Mouse (Mus musculus) stomach, embryonic 15.5 days (tissue): ENCODE data around the gene Napsa. TPM values are rescaled to one million over a fixed set of nuclear protein-coding genes. Genes with fewer than 3 reads are reported as not detected.

ENCODE experiments used
- ATAC-seq: fragments of 200-750 bp; cut with Nextera tagmentation; 2 replicates; pipeline ENCODE4 v1.8.0; 2017; ENCODE audit warnings: low read depth, moderate number of reproducible peaks, moderate TSS enrichment; ENCODE audit not compliant: insufficient read depth, low FRiP score
- H3K27ac ChIP-seq: fragments of 300-500 bp; sonication (generic); 2 replicates; pipeline ENCODE4 v1.5.1; 2015; ENCODE audit warnings: mild to moderate bottlenecking, inconsistent platforms
- H3K27me3 ChIP-seq: fragments of 300-500 bp; sonication (generic); replicated peaks from 2 replicates; pipeline ENCODE4 v1.6.1; 2015; ENCODE audit warnings: inconsistent platforms
- H3K36me3 ChIP-seq: fragments of 300-500 bp; sonication (generic); 2 replicates; pipeline ENCODE4 v1.6.1; 2015; ENCODE audit warnings: inconsistent platforms
- H3K4me1 ChIP-seq: fragments of 300-500 bp; sonication (generic); 2 replicates; pipeline ENCODE4 v1.6.1; 2015; ENCODE audit warnings: inconsistent platforms
- H3K4me2 ChIP-seq: fragments of 300-500 bp; sonication (generic); 2 replicates; pipeline ENCODE4 v1.6.1; 2015; ENCODE audit warnings: mild to moderate bottlenecking, inconsistent platforms
- H3K4me3 ChIP-seq: fragments of 300-500 bp; sonication (generic); replicated peaks from 2 replicates; pipeline ENCODE4 v1.5.1; 2015; ENCODE audit warnings: inconsistent platforms
- H3K9ac ChIP-seq: fragments of 300-500 bp; sonication (generic); 2 replicates; pipeline ENCODE4 v1.6.1; 2015; ENCODE audit warnings: inconsistent platforms
- H3K9me3 ChIP-seq: fragments of 300-500 bp; sonication (generic); 2 replicates; pipeline ENCODE4 v1.6.1; 2016; ENCODE audit warnings: inconsistent platforms
- WGBS: fragments of 180-500 bp; shearing (Covaris S2); methylation state at CpG from one replicate; pipeline ENCODE4 v1.1.7; 2015; 5-methylcytosine and 5-hydroxymethylcytosine counted together
- polyA plus RNA-seq: library from polyadenylated mRNA; unstranded; fragments of >200 nt; fragmentation: Nextera tagmentation; extraction: Ambion mirVana; gene quantifications from 2 replicates; pipeline ENCODE4 v1.2.1, GENCODE M21; 2015

The Napsa gene
- polyA plus RNA-seq = 4.9 and 5.0 TPM in 2 replicates

- Histone ChIP-seq H3K4me1 (no peaks in the 10 kb centered on the region), H3K27ac (no peak within 1 kb of the TSS), H3K9ac (no peak within 1 kb of the TSS), H3K4me2 (no peak within 1 kb of the TSS), H3K9me3 (no peaks in the 10 kb centered on the region), H3K27me3 (no peaks in the 10 kb centered on the region), H3K36me3 (no peaks in the 10 kb centered on the region), H3K4me3 (no peak within 1 kb of the TSS)
- ATAC-seq = no peak
- 40% methylated on average over 7 of the region's 7 CpGs for WGBS
These were observed at the start of gene Napsa for GRCm38 (mm10) chr7:44572213-44572701. TSS of gene Napsa (plus strand) at chr7:44572380.

GRCm38 (mm10) chr7:44523056-44523455 lies 49.1 kb upstream of the Napsa start:
- no peak overlapping the region for H3K9ac ChIP-seq
- no peak for ATAC-seq
- H3K4me1 ChIP-seq = peaks cover 11% of the 10 kb centered on the region
- no peaks in the 10 kb centered on the region for H3K36me3 ChIP-seq
- H3K4me2 ChIP-seq = no peak overlapping the region
- no peak overlapping the region for H3K27ac ChIP-seq
- H3K4me3 ChIP-seq = no peak overlapping the region
- H3K9me3 ChIP-seq = no peaks in the 10 kb centered on the region
- peaks cover 23% of the 10 kb centered on the region; the same call in 1 of the 2 replicates for H3K27me3 ChIP-seq
- 71% methylated on average over 2 of the region's 2 CpGs for whole genome bisulfite sequencing

- 0 out of 2 replicates have a peak within 1 kb of the TSS, but pooled peaks have one; percentile 5 for H3K4me3 ChIP-seq
- peak within 1 kb of the TSS; percentile 48 for H3K4me2 ChIP-seq
- no peak for ATAC-seq
- WGBS = 31% methylated on average over 12 of the region's 12 CpGs
- H3K27me3 ChIP-seq = peaks cover 23% of the 10 kb centered on the region; the same call in 1 of the 2 replicates
- no peak within 1 kb of the TSS for H3K9ac ChIP-seq
- no peaks in the 10 kb centered on the region for H3K9me3 ChIP-seq
- no peaks in the 10 kb centered on the region for H3K36me3 ChIP-seq
- H3K4me1 ChIP-seq = peaks cover 11% of the 10 kb centered on the region
- no peak within 1 kb of the TSS for H3K27ac ChIP-seq
These were observed 47.7 kb upstream of the Napsa start, which contains the start of gene Mybpc2 for GRCm38 (mm10) chr7:44524502-44524901. TSS of gene Mybpc2 (minus strand) at chr7:44524656.

- Histone ChIP-seq H3K36me3 (no peaks in the 10 kb centered on the region), H3K9me3 (no peaks in the 10 kb centered on the region), H3K4me3 (0 out of 2 replicates have a peak overlapping the region, but pooled peaks have one; percentile 5), H3K27me3 (peaks cover 23% of the 10 kb centered on the region; the same call in 1 of the 2 replicates), H3K4me2 (peak overlapping the region; percentile 48), H3K27ac (no peak overlapping the region), H3K4me1 (peaks cover 11% of the 10 kb centered on the region), H3K9ac (no peak overlapping the region)
- ATAC-seq = no peak
- WGBS = 17% methylated on average over 21 of the region's 22 CpGs
These were observed 46.9 kb upstream of the Napsa start for GRCm38 (mm10) chr7:44525126-44525832.

GRCm38 (mm10) chr7:44526414-44527154 lies 45.6 kb upstream of the Napsa start:
- Histone ChIP-seq H3K4me3 (no peak overlapping the region), H3K9ac (no peak overlapping the region), H3K36me3 (no peaks in the 10 kb centered on the region), H3K27me3 (peaks cover 20% of the 10 kb centered on the region; the same call in 1 of the 2 replicates), H3K4me2 (no peak overlapping the region), H3K27ac (no peak overlapping the region), H3K4me1 (peaks cover 11% of the 10 kb centered on the region), H3K9me3 (no peaks in the 10 kb centered on the region)
- no peak for ATAC-seq
- 87% methylated on average over 14 of the region's 14 CpGs for WGBS

GRCm38 (mm10) chr7:44527483-44528398 lies 44.4 kb upstream of the Napsa start:
- WGBS = 6% methylated on average over 40 of the region's 40 CpGs
- peak overlapping the region; percentile 38; the same call in 1 of the 2 replicates for H3K9ac ChIP-seq
- no peak overlapping the region for H3K27ac ChIP-seq
- H3K4me1 ChIP-seq = peaks cover 11% of the 10 kb centered on the region
- H3K27me3 ChIP-seq = peaks cover 20% of the 10 kb centered on the region; the same call in 1 of the 2 replicates
- H3K9me3 ChIP-seq = no peaks in the 10 kb centered on the region
- peak overlapping the region; percentile 36 for H3K4me3 ChIP-seq
- 0 out of 2 replicates have a peak, but pooled peaks cover 1% of the 10 kb centered on the region for H3K36me3 ChIP-seq
- ATAC-seq = peak; percentile 38; the same call in 1 of the 2 replicates
- peak overlapping the region; percentile 69 for H3K4me2 ChIP-seq

- H3K27ac ChIP-seq = no peak overlapping the region
- no peak overlapping the region for H3K9ac ChIP-seq
- no peaks in the 10 kb centered on the region for H3K9me3 ChIP-seq
- H3K36me3 ChIP-seq = peaks cover 10% of the 10 kb centered on the region
- H3K4me1 ChIP-seq = peaks cover 10% of the 10 kb centered on the region
- H3K27me3 ChIP-seq = peaks cover 8% of the 10 kb centered on the region; the same call in 1 of the 2 replicates
- no peak overlapping the region for H3K4me2 ChIP-seq
- H3K4me3 ChIP-seq = no peak overlapping the region
- 64% methylated on average over 5 of the region's 5 CpGs for WGBS
- ATAC-seq = no peak
These were observed 42.7 kb upstream of the Napsa start for GRCm38 (mm10) chr7:44529518-44529917.

GRCm38 (mm10) chr7:44530507-44530906 lies 41.7 kb upstream of the Napsa start:
- no peaks in the 10 kb centered on the region for H3K9me3 ChIP-seq
- WGBS = 80% methylated on average over 3 of the region's 3 CpGs

GRCm38 (mm10) chr7:44531207-44531606 lies 41.0 kb upstream of the Napsa start:
- no peak for ATAC-seq
- Histone ChIP-seq H3K4me1 (no peaks in the 10 kb centered on the region; the same call in 1 of the 2 replicates), H3K36me3 (peaks cover 10% of the 10 kb centered on the region), H3K9me3 (no peaks in the 10 kb centered on the region), H3K4me3 (no peak overlapping the region), H3K27ac (no peak overlapping the region), H3K4me2 (no peak overlapping the region), H3K27me3 (no peaks in the 10 kb centered on the region; the same call in 1 of the 2 replicates), H3K9ac (no peak overlapping the region)
- 38% methylated on average over 5 of the region's 5 CpGs for WGBS

More at GRCm38 (mm10) chr7:44530507-44530906, 41.7 kb upstream of the Napsa start:
- Histone ChIP-seq H3K27ac (no peak overlapping the region), H3K9ac (no peak overlapping the region), H3K4me2 (no peak overlapping the region), H3K4me3 (no peak overlapping the region), H3K4me1 (peaks cover under 1% of the 10 kb centered on the region; the same call in 1 of the 2 replicates), H3K27me3 (no peaks in the 10 kb centered on the region; the same call in 1 of the 2 replicates), H3K36me3 (peaks cover 10% of the 10 kb centered on the region)
- no peak for ATAC-seq

- WGBS = 81% methylated on average over 4 of the region's 4 CpGs
- no peak within 1 kb of the TSS for H3K27ac ChIP-seq
- no peak within 1 kb of the TSS for H3K4me3 ChIP-seq
- no peaks in the 10 kb centered on the region for H3K9me3 ChIP-seq
- H3K9ac ChIP-seq = no peak within 1 kb of the TSS
- no peaks in the 10 kb centered on the region; the same call in 1 of the 2 replicates for H3K27me3 ChIP-seq
- H3K4me2 ChIP-seq = no peak within 1 kb of the TSS
- ATAC-seq = no peak
- H3K36me3 ChIP-seq = peaks cover 18% of the 10 kb centered on the region
- no peaks in the 10 kb centered on the region; the same call in 1 of the 2 replicates for H3K4me1 ChIP-seq
These were observed 40.0 kb upstream of the Napsa start, which contains the start of gene Spib for GRCm38 (mm10) chr7:44531946-44532732. TSS of gene Spib (minus strand) at chr7:44532071.
